ENCODE assay signal across 8 mouse cellular contexts in the genomic region with DNA sequence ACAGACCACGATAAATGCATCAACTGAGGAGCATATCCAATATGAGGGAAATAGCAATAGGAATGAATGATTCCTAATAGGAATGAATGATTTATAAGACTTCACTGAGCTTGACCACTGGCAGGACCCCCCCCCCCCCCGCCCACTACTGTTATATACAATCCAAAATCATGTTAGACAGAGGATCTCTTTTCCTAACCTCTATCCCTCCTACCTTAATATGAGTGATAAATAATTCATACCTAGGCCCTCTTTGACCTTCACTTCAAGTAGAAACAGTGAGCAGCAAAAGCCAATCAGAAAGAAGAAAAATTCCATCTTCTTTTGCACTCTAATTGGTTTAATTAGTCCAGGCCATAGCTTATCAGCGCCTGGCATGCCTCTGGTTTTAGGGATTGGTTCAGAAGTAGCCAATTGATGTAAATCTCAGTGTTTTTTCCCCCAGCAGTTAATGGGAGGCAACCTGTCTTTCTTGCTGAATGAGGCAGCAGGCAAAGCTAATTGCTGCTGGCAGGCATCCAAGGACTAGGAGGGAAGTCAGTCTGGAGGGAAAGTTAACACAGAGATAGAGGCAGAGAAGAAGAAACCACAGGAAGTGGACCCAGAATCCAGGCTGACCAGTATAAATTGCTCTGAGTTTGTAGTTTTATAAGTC.
DNase-seq lines count a peak whose midpoint lies in the region; ATAC-seq and TF ChIP-seq lines count a peak whose summit lies in the region.

No protein-coding gene starts in this region.

- H3K4me1 ChIP-seq in hindbrain, embryonic 13.5 days (replicated peaks) = peaks cover 11% of the 10 kb centered on the region

- no peak for TF ChIP-seq CTCF in gastrocnemius, adult 2 months (IDR thresholded peaks at IDR 0.05)

- peaks cover 2% of the 10 kb centered on the region; the same call in 1 of the 2 replicates for H3K27me3 ChIP-seq in hindbrain, embryonic 13.5 days

- peak; percentile 86 for ATAC-seq in hindbrain, embryonic 13.5 days (ENCODE audit: low FRiP score)

- no peaks in the 10 kb centered on the region for H3K9me3 ChIP-seq in hindbrain, embryonic 13.5 days

- H3K9ac ChIP-seq in hindbrain, embryonic 13.5 days = no peak overlapping the region

- intact Hi-C loops in gastrocnemius, postnatal 14 days (cut with DNase I; ENCODE audit: low total_unique reads) = no loop called here
- intact Hi-C loops in gastrocnemius, adult 2 months (cut with DNase I) = no loop called here

- H3K4me2 ChIP-seq in hindbrain, embryonic 13.5 days = no peak overlapping the region

- 65% methylated on average over 3 of the region's 3 CpGs for WGBS in hindbrain, embryonic 13.5 days

- H3K4me3 ChIP-seq in gastrocnemius, adult 2 months = no peak overlapping the region
- H3K4me3 ChIP-seq in hindbrain, embryonic 13.5 days = no peak overlapping the region

- no peaks in the 10 kb centered on the region for H3K36me3 ChIP-seq in hindbrain, embryonic 13.5 days

- peak; percentile 7 for DNase-seq in gastrocnemius, postnatal 14 days
- no peak for DNase-seq in gastrocnemius, adult 2 months
- DNase-seq in 3T3-L1 (ENCODE audit: low read depth, low spot score) = peak; percentile 67
- DNase-seq in brain, adult 2 months (ENCODE audit: low read depth, low spot score) = peak; percentile 68
- DNase-seq in left cerebral cortex, adult 11 months (ENCODE audit: low spot score) = peak; percentile 1
- DNase-seq in retina, postnatal 1 day = peak; percentile 84
- no peak for DNase-seq in T-cell, adult 2 months (ENCODE audit: low spot score)

- no peak overlapping the region for H3K27ac ChIP-seq in gastrocnemius, adult 2 months
- H3K27ac ChIP-seq in hindbrain, embryonic 13.5 days = no peak overlapping the region

Comparison
In these comparisons a context has a peak if more than half of its experiments do, and no peak if none do; other contexts are left out.
1. DNase-seq: peak in gastrocnemius, postnatal 14 days (single experiment), 3T3-L1 (single experiment), brain, adult 2 months (single experiment), left cerebral cortex, adult 11 months (single experiment) and retina, postnatal 1 day (single experiment); none in gastrocnemius, adult 2 months (single experiment) and T-cell, adult 2 months (single experiment).